7 mouse cellular contexts compared by ENCODE assay signal in the genomic region with DNA sequence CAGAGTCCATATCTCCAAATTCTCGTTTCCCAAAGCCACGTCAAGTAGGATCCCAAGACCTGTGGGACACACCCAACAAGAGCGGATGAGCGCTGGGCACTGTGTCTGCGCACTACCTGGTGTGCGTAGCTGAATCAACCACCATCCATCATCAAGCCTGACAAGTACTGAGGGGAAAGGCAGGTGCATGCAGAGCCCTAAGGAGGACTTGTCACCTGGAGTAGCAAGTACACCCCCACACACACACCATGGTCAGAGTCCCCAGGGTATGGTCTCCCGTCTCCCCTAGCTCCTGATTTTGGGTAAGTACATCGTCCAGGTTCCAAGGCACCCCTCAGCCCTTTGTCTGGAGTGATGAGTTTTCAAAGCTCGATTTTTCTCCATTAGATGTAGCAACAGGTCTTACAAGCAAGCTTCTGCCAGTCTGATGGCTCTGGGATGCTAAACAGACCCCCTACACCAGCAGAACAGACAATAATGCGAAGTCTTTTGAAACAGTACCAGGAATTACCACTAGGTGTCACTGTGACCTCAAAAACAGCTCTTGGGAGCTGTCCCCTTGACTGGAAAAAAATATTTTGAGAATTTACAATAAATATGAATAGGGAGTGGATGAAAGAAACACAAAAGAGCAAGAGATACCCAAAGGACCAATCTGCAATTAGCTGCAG. TPM values are rescaled to one million over a fixed set of nuclear protein-coding genes. Genes with fewer than 3 reads are reported as not detected.
A peak's percentile ranks its signal among the peaks of the same experiment; 100 is the strongest.
DNase-seq lines count a peak whose midpoint lies in the region; ATAC-seq lines count a peak whose summit lies in the region.

No protein-coding gene starts in this region.

- ATAC-seq in megakaryocyte progenitor cell, adult 5-6 weeks (replicated peaks; ENCODE audit: poor library complexity): peak; percentile 81

- intact Hi-C loops in left cerebral cortex, postnatal 25 days (cut with DNase I): loop anchor here (2.0 to 5.0 kb wide), 3 partner anchors 58 to 88 kb away; a partner anchor contains a TSS
- intact Hi-C loops in left cerebral cortex, postnatal 4 days (cut with DNase I): loop anchor here (5.0 kb wide), 1 partner anchor 63 kb away; no protein-coding TSS in a partner anchor

- DNase-seq in left cerebral cortex, postnatal 25 days (ENCODE audit: low spot score in 2 of 2): peak; percentile 63 to 64
- DNase-seq in left cerebral cortex, postnatal 4 days: no peak
- peak; percentile 64 for DNase-seq in R1 (ENCODE audit: low read depth, low spot score)
- DNase-seq in embryo, embryonic 10 days (ENCODE audit: low spot score): peak; percentile 72
- peak; percentile 92 for DNase-seq in hindlimb bud, embryonic 11.5 days (ENCODE audit: extremely low spot score, low read depth, low spot score)
- no peak for DNase-seq in frontal cortex, postnatal 36 days (ENCODE audit: low spot score in 2 of 2)

RNA-seq across cellular contexts. Expression of a gene that starts 28.4 kb away (rescaled TPM):
- 100 to 1,000 TPM; 195 to 204 TPM for total RNA-seq in left cerebral cortex, postnatal 25 days (2021)
- total RNA-seq in left cerebral cortex, postnatal 4 days (2021): 100 to 1,000 TPM; 315 to 327 TPM
- 0.27 TPM in 1 of 2 replicates, not detected in the other for total RNA-seq in megakaryocyte progenitor cell, adult 5-6 weeks (2015)
- 1.7 TPM in 1 of 2 replicates, not detected in the other for total RNA-seq in megakaryocyte progenitor cell, adult 5-6 weeks (2017)

RNA-seq across cellular contexts. Expression of a gene that starts 56.1 kb away (rescaled TPM):
- total RNA-seq in left cerebral cortex, postnatal 25 days (2021): 100 to 1,000 TPM; 110 to 121 TPM
- total RNA-seq in left cerebral cortex, postnatal 4 days (2021): 10 to 100 TPM; 13.8 to 14.2 TPM
- total RNA-seq in megakaryocyte progenitor cell, adult 5-6 weeks (2015): not detected in 2 replicates
- not detected in 2 replicates for total RNA-seq in megakaryocyte progenitor cell, adult 5-6 weeks (2017)

Comparison
In these comparisons a context has a peak if more than half of its experiments do, and no peak if none do; other contexts are left out.
1. DNase-seq: peak in left cerebral cortex, postnatal 25 days (2 of 2), R1 (single experiment), embryo, embryonic 10 days (single experiment) and hindlimb bud, embryonic 11.5 days (single experiment); none in left cerebral cortex, postnatal 4 days (single experiment) and frontal cortex, postnatal 36 days (0 of 2).
2. RNA of a gene that starts 28.4 kb away (total RNA-seq): 315 to 327 TPM in left cerebral cortex, postnatal 4 days and 195 to 204 TPM in left cerebral cortex, postnatal 25 days; 0.27 to 1.7 TPM in megakaryocyte progenitor cell, adult 5-6 weeks; every median in the first group is over 10 times any median in the second.
3. RNA of a gene that starts 56.1 kb away (total RNA-seq): 110 to 121 TPM in left cerebral cortex, postnatal 25 days and 13.8 to 14.2 TPM in left cerebral cortex, postnatal 4 days; not detected in megakaryocyte progenitor cell, adult 5-6 weeks; every median in the first group is over 10 times any median in the second.